Mouse (Mus musculus) lung, embryonic 14.5 days (tissue): ENCODE measurements at regions not wholly inside any gene's neighbourhood (a gene's known extent, or its start where the extent isn't known, plus 50 kb on each side); places are given as distances from the start of the nearest gene placed in this dataset.

Experiments
- ATAC-seq: fragments of 200-750 bp; cut with Nextera tagmentation; 2 replicates; pipeline ENCODE4 v1.8.0; 2017; ENCODE audit warnings: mild to moderate bottlenecking, moderate TSS enrichment, moderate library complexity; ENCODE audit not compliant: insufficient read depth
- DNase-seq: peaks from one replicate; pipeline ENCODE4 v3.0.0-alpha.2; 2015
- H3K27ac ChIP-seq: fragments of 300-500 bp; sonication (generic); 2 replicates; pipeline ENCODE4 v1.5.1; 2014; ENCODE audit warnings: low read depth, mild to moderate bottlenecking, moderate library complexity
- H3K27me3 ChIP-seq: fragments of 300-500 bp; sonication (generic); 2 replicates; pipeline ENCODE4 v1.6.1; 2014; ENCODE audit warnings: low read length, control low read depth; ENCODE audit not compliant: insufficient read depth
- H3K36me3 ChIP-seq: fragments of 300-500 bp; sonication (generic); 2 replicates; pipeline ENCODE4 v1.6.1; 2014; ENCODE audit warnings: control low read depth; ENCODE audit not compliant: insufficient read depth
- H3K4me1 ChIP-seq: fragments of 300-500 bp; sonication (generic); 2 replicates; pipeline ENCODE4 v1.6.1; 2014; ENCODE audit warnings: antibody characterized with exemption, control low read depth; ENCODE audit not compliant: insufficient read depth
- H3K4me2 ChIP-seq: fragments of 300-500 bp; sonication (generic); 2 replicates; pipeline ENCODE4 v1.6.1; 2014; ENCODE audit warnings: mild to moderate bottlenecking
- H3K4me3 ChIP-seq: fragments of 300-500 bp; sonication (generic); 2 replicates; pipeline ENCODE4 v1.5.1; 2014; ENCODE audit warnings: low read depth, low read length
- H3K9ac ChIP-seq: fragments of 300-500 bp; sonication (generic); 2 replicates; pipeline ENCODE4 v1.6.1; 2014
- H3K9me3 ChIP-seq: fragments of 300-500 bp; sonication (generic); 2 replicates; pipeline ENCODE4 v1.6.1; 2016; ENCODE audit warnings: low read depth, low read length, control low read depth
- CTCF ChIP-seq: IDR thresholded peaks from 2 replicates; pipeline ENCODE4 v1.5.1; 2016; ENCODE audit warnings: antibody characterized with exemption, low read depth
- WGBS: fragments of 180-500 bp; shearing (Covaris S2); extraction: QIAGEN DNeasy Blood & Tissue Kit; methylation state at CpG from one replicate; pipeline ENCODE4 v1.1.7; 2014; 5-methylcytosine and 5-hydroxymethylcytosine counted together

GRCm38 (mm10) chr7:74224378-74224777 lies 210.9 kb upstream of the St8sia2 start:
- no peaks in the 10 kb centered on the region for H3K27me3 ChIP-seq
- H3K4me2 ChIP-seq = no peak overlapping the region
- H3K4me1 ChIP-seq = no peaks in the 10 kb centered on the region
- DNase-seq (no peak), ATAC-seq (no peak)
- H3K36me3 ChIP-seq = no peaks in the 10 kb centered on the region
- 80% methylated on average over 3 of the region's 3 CpGs for WGBS
- H3K9ac ChIP-seq = no peak overlapping the region
- TF ChIP-seq CTCF = no peak
- no peak overlapping the region for H3K4me3 ChIP-seq
- no peak overlapping the region for H3K27ac ChIP-seq
- H3K9me3 ChIP-seq = no peaks in the 10 kb centered on the region

- H3K27ac ChIP-seq = no peak overlapping the region
- peak; percentile 58 for TF ChIP-seq CTCF
- ATAC-seq (peak; percentile 62; the same call in 1 of the 2 replicates), DNase-seq (peak; percentile 71)
- H3K36me3 ChIP-seq = no peaks in the 10 kb centered on the region
- no peak overlapping the region for H3K4me3 ChIP-seq
- 33% methylated on average over 4 of the region's 4 CpGs for WGBS
- H3K4me2 ChIP-seq = no peak overlapping the region
- H3K27me3 ChIP-seq = no peaks in the 10 kb centered on the region
- no peaks in the 10 kb centered on the region for H3K4me1 ChIP-seq
- no peaks in the 10 kb centered on the region for H3K9me3 ChIP-seq
- no peak overlapping the region for H3K9ac ChIP-seq
Measured at GRCm38 (mm10) chr7:74200661-74201060, 187.2 kb upstream of the St8sia2 start.

DNA sequence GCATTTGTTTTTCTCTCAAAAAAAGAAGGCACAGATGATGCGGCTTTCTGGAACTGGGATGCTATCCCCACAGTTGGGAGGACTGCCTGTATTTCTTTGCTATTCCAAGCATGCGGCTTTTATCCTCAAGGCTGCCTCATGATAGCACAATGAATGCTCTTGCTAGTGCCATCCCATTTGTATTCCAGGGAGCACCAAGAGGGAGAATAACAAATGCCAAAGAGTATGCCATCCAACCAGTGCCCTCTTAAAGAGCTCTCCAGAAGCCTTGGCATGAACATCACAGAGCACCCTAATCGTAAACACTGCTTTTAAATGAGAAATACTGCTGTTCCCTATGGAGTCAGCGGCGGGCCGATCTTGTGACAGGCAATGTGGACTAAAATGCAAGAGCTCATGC lies 185.3 kb upstream of the St8sia2 start:
- TF ChIP-seq CTCF = no peak
- DNase-seq = no peak
- no peak overlapping the region for H3K9ac ChIP-seq
- no peak for ATAC-seq
- H3K4me3 ChIP-seq = no peak overlapping the region
- H3K4me2 ChIP-seq = no peak overlapping the region
- no peaks in the 10 kb centered on the region for H3K36me3 ChIP-seq
- H3K27me3 ChIP-seq = no peaks in the 10 kb centered on the region
- no peaks in the 10 kb centered on the region for H3K4me1 ChIP-seq
- 94% methylated on average over 6 of the region's 6 CpGs for WGBS
- H3K27ac ChIP-seq = no peak overlapping the region
- no peaks in the 10 kb centered on the region for H3K9me3 ChIP-seq

- no peaks in the 10 kb centered on the region for H3K4me1 ChIP-seq
- H3K36me3 ChIP-seq = no peaks in the 10 kb centered on the region
- H3K9ac ChIP-seq = no peak overlapping the region
- no peak overlapping the region for H3K4me2 ChIP-seq
- no peak overlapping the region for H3K4me3 ChIP-seq
- H3K27ac ChIP-seq = no peak overlapping the region
- no peaks in the 10 kb centered on the region for H3K9me3 ChIP-seq
- DNase-seq (no peak), ATAC-seq (no peak)
- no peaks in the 10 kb centered on the region for H3K27me3 ChIP-seq
- no peak for TF ChIP-seq CTCF
Measured at GRCm38 (mm10) chr7:74184661-74185060, 171.2 kb upstream of the St8sia2 start.

- peak overlapping the region; percentile 42; the same call in 1 of the 2 replicates for H3K4me2 ChIP-seq
- H3K27me3 ChIP-seq = no peaks in the 10 kb centered on the region
- H3K4me3 ChIP-seq = no peak overlapping the region
- H3K4me1 ChIP-seq = peaks cover 9% of the 10 kb centered on the region
- DNase-seq (no peak), ATAC-seq (no peak)
- no peaks in the 10 kb centered on the region for H3K36me3 ChIP-seq
- H3K9ac ChIP-seq = no peak overlapping the region
- 44% methylated on average over 5 of the region's 5 CpGs for WGBS
- no peaks in the 10 kb centered on the region for H3K9me3 ChIP-seq
- no peak for TF ChIP-seq CTCF
- no peak overlapping the region for H3K27ac ChIP-seq
Measured at GRCm38 (mm10) chr7:74174206-74174605, 160.7 kb upstream of the St8sia2 start.

DNA sequence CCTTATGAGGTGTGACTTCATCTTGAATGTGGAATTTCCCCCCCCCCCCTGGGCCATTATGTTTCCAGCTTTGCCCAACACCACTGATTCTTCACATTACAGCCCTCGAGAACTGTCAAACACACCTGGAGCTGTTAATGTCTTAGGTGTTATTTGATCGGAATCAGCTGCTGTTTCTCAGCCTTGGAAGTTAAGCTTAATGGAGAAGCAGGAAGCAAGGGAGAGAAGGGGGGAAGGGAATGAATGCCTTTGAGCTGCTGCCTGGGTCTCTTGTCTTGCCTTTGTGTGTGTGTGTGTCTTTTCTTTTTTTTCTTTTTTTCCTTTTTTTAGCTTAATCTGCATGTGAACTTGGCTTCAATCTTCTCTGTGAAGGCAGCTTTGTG lies 159.7 kb upstream of the St8sia2 start:
- H3K9ac ChIP-seq = no peak overlapping the region
- no peaks in the 10 kb centered on the region for H3K9me3 ChIP-seq
- WGBS = 6% methylated on average over 2 of the region's 2 CpGs
- peak overlapping the region; percentile 85 for H3K27ac ChIP-seq
- no peak overlapping the region for H3K4me3 ChIP-seq
- H3K27me3 ChIP-seq = no peaks in the 10 kb centered on the region
- peak; percentile 92 for DNase-seq
- ATAC-seq = peak; percentile 81
- H3K36me3 ChIP-seq = no peaks in the 10 kb centered on the region
- TF ChIP-seq CTCF = no peak
- peaks cover 9% of the 10 kb centered on the region for H3K4me1 ChIP-seq
- H3K4me2 ChIP-seq = peak overlapping the region; percentile 42

DNA sequence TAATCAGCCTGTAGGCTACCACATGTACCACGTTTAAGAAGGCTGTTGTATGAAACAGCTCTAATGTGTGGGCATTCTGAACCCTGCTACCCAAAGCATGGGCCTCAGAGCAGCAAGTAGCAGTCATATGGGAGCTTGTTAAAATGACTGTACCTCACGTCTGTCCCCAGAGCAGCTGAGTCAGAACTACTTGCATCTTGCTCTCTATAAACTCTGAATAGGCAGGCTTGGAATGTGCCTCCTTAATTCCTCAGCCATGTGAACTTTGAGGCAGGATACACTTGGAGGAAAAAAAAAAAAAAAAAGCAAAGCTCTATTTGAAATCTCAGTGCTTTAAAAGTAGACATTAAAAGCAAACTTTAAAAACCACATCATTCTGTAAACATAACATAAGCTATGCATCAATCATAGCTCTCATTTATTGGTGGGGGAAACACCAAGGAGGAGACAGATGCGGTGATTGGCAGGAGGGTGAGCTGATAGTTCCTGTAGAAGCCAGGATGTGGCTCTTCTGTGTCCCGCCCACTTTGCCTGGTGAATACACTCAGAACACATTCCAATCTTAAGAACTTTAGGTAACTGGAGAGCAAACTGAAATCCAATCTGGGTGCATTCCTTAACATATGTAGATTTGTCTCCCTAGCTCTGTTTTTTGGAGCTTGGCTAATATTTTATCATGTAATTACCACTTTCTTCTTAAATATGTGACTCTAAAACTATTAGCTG lies 159.2 kb upstream of the St8sia2 start:
- Histone ChIP-seq H3K4me2 (peak overlapping the region; percentile 42; the same call in 1 of the 2 replicates), H3K4me1 (peaks cover 9% of the 10 kb centered on the region), H3K9me3 (no peaks in the 10 kb centered on the region), H3K9ac (no peak overlapping the region), H3K4me3 (no peak overlapping the region), H3K27ac (peak overlapping the region; percentile 85), H3K27me3 (no peaks in the 10 kb centered on the region), H3K36me3 (no peaks in the 10 kb centered on the region)
- DNase-seq (peak; percentile 80), ATAC-seq (peak; percentile 88)
- WGBS = 14% methylated on average over 4 of the region's 4 CpGs
- no peak for TF ChIP-seq CTCF

- TF ChIP-seq CTCF = no peak
- Histone ChIP-seq H3K4me3 (no peak overlapping the region), H3K27me3 (no peaks in the 10 kb centered on the region), H3K9ac (no peak overlapping the region), H3K36me3 (no peaks in the 10 kb centered on the region), H3K4me1 (no peaks in the 10 kb centered on the region), H3K9me3 (no peaks in the 10 kb centered on the region), H3K27ac (no peak overlapping the region), H3K4me2 (no peak overlapping the region)
- no peak for DNase-seq
- 58% methylated on average over 4 of the region's 4 CpGs for WGBS
- no peak for ATAC-seq
Measured at GRCm38 (mm10) chr7:74151590-74151989, 138.1 kb upstream of the St8sia2 start.
